Mouse (Mus musculus): ENCODE results near the gene Ap3d1.

The Ap3d1 gene

DNA sequence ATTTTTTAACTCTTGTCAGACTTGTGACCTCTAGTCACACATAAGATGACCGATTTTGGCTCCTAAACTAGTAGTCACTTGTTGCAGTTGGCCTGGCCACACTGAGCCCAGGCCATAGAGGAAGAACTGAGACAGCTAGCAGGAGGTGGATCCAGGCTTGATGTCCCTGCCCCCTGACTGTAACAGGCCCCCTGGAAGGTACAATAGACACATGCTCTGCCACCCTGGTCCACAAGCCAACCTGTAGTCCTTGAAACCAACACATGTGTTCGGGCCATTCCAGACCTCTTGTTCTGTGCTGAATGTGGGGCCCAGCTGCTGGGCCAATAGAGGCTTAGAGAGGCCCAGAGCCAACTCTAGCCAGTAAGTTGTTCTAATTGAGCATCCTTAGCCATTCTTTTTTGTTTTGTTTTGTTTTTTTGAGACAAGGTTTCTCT is 61.8 kb downstream of the Ap3d1 start:
- DNase-seq, result no peak

DNA sequence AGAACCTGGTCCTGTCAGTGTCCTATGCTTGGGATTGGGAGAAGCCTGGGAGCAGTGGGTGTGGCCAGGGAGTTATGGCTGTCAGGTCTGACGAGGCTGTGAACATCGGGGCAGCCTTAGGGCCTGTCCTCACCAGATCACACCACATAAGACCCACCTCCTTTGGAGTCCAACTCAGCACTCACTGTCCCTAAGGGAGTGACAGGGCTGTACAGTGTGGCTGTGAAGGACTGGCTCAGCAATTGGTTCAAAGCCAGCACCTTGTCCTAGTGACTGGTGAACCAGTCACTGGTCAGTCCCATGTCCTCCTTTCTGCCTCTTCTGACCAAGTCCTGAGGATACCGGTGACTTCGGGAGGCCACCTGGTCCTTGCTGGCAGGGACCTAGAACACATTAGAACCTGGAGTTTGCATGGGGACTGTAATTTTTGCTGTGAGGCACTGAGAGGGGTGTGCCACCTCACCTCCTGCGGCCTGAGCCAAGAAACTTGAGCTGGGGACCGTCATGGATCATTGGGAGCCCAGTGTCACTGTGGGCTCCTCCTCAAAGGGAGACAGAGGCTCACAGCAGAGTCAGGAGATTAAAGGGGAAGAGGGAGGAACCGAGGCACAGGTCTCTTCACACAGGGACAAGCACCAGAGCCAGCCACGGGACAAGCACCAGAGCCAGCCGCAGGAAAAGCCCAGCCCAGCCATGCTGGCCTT is 62.4 kb downstream of the Ap3d1 start:
- DNase-seq, result peak in 1 of 2 experiments; percentile 45

DNA sequence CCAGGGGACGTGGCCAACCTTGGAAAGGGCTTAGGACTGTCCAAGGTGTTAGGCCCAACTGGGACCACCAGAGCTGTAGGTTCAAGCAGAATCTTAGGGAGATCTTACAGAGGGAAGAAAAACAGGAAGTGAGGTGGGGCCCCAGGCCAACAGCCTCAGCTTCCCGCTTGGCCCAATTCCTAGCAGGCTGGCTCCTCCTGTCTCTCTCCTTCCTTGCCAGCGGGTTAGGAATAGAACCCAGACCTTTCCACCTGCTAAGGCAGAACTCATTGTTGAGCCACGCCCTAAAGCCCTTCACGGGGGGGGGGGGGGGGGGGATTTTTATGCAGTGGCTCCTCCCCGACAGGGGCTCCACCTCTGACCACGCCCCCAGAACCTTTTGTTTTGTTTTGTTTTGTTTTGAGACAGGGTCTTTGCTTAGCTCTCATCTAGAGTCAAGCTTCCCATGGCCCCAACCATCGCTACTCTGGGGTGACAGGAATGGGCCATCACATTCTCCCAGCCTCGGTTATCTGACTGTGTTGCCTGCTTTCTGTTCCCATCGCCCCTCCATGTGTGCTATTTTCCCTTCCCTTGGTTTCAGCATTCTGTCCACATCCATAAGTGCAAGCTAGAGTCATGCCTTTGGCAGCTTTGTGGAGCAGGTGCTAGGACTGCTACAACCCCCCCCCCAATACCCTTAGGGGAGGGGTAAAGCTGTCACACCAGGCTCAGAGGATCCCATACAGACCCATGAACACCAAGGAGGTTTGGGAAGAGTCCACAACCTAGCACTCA is 63.3 kb downstream of the Ap3d1 start:
- DNase-seq, result peak in 1 of 2 experiments; percentile 46

DNA sequence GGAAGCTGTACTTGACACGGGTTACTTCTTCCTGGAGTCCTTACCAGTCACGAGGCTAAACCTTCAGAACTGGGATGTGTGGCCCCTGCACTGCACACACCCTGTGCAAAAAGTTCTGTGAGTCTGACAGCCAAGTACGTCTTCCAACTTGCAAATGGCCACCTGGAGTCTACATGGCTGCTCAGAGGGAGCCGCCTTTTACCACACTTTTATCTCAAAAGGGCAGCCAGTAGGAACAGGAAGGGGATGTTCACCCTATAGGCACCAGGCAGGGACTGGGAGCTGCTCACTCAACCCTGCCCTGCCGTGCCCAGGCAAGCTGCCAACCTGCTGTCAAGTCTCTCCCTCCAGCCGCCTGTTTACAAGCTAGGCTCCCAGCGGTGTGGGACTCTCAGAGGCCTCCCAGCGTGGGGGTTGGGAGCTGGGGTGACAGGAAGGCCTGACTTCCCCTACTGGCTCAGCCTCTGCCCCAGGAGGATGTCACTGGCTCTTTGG is 64.1 kb downstream of the Ap3d1 start, which contains the start of gene Mknk2:
Gene Mknk2 (minus strand): TSS at position 171 of the 495 bp plus-strand sequence.
- peak; percentile 89 to 94 for DNase-seq

DNA sequence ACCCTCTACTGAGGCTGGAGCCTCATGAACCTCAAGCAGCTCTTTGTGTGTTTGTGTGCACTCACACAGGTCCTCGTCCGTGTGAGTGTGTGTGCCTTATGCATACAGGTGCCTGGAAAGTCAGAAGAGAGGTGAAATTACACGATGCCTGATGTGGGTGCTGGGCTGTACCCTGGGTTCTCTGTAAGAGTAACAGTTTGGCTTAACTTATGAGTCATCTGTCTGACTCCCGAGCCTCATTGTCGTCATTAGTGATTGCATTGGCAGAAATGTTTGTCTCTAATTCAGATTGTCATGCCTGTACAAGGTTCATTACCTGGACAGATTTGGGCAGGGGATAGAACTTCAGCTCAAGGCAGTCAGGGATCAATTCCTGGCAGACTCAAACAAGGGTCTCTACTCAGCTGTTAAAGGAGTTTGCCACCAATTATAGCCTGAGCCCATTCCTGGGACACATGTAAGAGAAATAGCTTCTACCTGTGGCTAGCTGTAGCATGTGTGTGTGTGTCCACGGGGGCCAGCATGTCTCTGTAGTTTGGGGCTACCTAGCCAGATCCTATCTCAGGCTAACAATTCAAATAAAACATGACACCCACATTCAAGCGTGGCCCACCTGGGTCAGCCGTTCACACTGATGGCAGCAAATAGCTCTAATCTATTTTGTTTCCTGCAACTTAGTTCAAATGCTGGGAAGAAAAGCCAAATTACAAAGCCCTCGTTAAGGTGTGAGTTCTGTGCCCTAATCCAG is 64.8 kb downstream of the Ap3d1 start:
- DNase-seq, result peak in 1 of 2 experiments; percentile 29

DNA sequence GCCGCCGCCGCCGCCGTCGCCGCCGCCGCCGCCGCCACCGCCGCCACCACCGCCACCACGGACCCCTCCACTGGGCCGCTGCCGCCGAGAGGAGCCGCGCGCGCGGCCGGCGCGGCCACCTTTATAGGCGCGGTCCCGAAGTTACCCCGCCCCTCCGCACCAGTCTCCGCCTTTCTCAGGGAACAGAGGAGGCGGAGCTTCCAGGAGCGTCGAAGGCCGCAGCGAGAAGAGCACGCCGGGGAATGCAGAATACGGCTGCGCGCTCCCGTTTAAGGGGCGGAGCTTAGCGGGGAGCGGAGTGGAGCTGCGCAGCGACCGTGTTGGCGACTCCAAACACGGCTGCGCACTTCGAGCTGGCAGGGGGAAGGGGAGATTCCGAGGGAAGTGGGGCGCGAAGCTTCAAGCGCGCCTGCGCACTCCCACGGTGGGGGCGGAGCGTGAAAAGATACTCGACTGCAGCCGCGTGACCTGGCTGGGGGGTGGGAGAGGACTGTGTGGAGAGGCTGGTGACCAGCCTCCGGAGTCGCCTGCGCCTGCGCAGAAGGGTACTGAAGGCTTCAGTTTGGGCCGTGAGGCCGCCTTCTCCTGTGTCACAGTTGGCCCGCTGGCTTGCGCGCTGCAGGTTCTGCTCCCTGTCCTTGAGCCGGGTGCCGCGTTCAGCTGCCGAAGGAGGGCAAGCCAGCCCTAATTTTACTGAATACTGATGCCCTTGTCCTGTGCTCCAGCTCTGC is 65.7 kb downstream of the Ap3d1 start:
- DNase-seq, result peak; percentile 99 to 100

DNA sequence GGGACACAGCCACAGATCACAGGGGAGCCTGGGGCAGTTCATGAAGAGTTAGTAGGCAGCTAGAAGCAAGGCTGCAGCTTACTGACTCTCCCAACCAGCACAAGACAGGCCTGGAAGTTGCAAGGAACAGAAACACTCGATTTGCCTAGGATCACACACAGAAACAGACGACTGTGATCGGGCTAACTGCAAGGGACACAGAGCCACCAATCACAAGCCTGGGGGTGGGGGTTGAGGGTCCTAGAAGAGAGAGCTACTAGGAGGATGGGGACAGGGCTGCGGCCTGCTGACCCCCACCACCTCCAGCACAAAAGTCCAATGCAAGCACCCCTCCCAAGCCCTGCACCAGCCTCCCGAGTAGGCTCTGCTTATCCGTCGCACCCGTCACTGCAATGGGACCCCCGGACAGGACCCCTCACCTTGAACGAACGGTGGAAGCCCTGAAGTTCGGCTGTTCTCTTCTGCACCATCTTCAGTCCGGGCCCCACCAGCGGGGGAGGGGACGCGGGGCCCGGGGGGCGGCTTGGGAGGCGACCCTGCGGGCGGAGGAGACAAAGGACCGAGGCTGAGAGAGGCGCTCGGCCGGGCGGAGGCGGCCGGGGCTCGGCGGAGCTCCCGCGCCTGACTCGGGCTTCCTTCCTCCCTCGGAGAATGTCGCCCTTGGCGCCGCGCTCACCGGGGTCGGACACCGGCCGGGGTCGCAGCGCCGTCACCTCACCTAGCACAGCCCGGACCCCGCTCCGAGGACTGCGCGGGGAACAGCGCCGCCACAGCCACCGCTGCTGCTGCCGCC is 66.5 kb downstream of the Ap3d1 start:
- no peak for DNase-seq

DNA sequence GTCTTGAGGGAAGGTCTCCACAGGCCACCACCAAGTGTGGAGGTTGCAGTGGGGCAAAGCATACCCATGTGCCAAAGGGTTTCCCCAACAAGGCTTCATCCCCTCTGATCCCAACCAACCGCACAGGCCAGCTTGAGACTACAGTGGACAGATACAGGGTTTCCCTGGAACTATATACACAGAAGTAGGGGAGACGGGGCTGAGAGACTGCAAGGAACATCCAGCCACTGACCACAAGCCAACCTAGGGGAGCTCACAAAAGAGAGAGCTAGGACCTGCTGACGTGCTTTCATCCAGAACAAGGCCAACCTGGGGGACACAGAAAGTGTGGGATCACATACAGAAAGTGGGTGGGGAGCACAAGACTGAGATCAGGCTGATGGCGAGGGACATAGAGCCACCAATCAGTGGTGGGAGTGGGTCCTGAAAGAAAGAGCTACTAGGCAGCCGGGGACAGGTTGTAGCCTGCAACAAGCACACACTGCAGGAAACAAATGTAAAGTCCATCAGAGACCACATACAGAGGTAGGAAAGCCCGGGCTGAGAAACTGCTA is 67.1 kb downstream of the Ap3d1 start:
- DNase-seq, result no peak

DNA sequence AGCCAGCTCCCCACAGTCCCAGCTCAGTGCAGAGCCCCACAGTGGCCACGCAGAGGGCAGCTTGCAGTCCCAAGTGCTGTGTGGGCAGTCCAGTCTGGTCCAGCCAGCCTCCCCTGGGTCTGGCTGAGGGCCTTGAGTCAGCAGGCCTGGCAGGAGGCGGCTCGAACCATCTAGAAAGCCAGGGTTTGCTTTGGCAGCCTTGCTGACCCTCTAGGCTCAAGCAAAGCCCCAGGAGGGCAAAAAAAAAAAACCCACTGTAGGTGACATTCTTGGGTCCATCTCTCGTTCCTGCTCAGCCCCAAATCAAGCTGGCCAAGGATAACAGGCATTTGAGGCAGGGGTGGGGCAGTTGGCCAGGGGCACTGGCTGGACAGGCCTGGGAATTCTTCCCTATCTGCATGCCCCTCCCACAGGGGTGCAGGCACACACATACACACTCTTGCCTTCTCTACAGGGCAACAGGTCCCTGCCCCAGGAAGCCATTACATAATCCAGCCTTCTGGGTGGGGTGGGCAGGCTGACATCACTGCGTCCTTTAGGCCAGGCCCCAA is 67.8 kb downstream of the Ap3d1 start:
- peak in 1 of 2 experiments; percentile 34 for DNase-seq

DNA sequence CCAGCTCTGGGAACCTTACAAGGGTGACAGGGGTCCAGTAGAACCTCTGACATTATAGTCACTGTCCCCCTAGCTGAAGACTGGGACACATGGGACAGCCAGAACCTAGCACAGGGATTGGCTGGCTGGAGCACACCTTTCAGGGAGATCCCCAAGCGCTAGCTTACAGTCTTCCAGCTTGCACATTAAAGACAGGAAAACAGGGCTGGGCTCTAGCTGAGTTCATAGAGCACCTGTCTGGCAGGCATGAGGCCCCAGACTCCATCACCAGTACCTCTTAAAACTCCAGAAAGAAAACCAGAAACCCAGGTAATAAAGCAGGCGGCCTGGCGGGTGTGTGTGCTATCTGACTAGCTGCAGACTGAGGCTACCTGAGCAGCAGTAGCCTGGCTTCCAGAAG is 68.4 kb downstream of the Ap3d1 start:
- no peak for DNase-seq

DNA sequence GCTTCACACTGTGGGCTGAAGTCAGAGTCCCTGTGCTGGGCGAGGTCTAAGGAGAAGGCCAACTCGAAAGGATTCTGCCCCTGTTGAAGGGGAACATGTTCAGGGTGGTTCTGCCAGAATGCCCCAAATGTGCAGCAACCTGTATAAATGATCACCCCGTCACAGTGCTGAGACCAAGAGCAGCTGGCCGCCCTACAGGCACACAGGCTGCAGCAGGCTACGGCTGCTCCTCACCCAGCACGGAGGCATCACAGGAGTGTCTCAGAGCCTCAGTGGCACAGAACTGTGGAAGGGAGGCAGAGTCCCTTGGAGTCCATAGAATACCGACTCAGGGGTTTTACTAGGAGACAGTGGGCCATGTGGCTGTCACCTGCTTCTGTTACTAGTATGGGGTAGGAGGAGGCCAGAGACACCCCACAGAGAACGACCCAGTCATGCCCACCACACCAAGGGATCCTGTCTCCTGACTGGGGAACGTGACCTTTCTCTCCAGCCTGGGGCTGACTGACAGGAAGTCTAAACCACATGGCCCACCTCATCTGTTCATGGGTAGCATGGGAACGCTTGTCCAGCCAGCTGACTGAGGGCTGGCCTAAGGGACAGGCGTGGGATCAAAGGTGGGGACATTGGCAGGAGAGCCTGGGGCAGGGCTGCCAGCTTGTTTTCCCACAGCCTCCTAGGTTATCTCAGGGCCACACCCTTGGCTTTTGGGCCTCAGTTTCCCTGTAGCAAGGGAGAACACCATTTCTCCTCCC is 70.0 kb downstream of the Ap3d1 start:
- peak in 1 of 2 experiments; percentile 28 for DNase-seq

DNA sequence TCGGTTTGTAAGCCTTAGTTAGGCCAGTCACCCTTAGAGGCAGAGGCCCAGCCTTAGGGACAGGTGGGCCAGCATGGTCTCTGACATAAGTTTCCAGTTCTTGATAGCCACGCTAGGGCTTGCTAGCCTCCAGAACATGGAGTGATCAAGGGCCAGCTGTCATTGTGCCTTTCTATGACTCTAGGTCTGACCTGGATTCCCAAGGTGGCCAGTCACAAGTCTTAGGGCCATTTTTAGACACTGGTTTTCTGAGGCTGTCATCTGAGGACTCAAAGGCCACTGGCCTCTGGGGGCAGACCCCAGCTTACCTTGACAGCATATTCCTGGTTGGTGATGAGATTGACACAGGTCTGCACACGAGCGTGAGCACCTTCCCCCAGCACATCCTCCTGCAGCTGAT is 70.8 kb downstream of the Ap3d1 start:
- DNase-seq, result no peak

DNA sequence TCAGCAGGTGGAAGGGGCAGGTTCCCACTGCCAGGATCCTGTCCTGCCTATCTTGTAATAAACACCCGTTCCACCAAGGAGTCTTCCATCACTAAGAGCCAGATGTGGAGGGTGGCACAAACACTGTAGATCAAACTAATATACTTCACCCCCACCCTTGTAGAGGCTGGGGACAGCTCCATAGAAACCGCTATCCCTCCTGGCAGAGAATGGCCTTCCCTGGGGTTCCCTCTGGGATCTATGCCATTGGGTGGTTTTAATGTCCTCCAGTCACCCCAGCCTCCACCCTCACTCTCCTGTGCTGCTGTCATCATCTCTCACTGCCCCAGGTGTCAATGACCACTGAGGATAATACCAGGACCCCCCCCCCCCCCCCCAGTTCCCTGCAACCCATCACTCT is 71.5 kb downstream of the Ap3d1 start:
- DNase-seq, result no peak

DNA sequence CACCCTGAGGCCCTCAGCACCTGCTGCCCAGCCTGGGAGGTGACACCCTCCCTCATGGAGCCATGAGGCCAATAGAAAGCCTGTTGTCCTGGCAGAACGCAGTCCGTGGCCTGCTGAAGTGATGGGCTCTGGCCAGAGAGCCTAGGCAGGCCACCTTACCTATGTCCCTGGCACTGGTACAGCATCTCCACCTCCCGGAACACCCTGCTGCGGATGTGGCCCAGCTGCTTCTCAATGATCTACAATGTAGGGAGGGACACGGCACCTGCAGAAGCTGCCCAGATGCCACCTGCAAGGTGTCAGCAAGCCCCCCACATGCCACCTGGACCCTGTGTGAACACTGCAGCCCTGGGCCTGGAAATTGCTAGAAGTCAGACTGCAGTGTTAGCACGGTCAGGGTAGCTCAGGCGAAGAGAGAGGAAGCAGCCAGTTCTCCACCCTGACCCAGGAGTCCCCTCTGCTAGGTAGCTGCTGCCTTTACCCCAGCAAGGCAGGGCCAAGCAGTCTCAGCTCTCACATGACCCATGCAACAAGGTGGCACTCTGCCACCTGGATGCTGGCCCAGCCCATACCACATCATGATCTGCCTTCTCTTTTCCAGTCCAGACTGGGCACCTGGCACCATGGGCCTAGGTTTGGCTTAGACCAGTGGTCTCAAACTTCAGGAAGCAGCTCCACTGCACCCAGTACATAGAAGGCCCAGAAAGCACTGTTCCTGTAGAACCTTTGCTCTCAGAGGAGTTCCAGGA is 72.2 kb downstream of the Ap3d1 start:
- DNase-seq, result no peak

DNA sequence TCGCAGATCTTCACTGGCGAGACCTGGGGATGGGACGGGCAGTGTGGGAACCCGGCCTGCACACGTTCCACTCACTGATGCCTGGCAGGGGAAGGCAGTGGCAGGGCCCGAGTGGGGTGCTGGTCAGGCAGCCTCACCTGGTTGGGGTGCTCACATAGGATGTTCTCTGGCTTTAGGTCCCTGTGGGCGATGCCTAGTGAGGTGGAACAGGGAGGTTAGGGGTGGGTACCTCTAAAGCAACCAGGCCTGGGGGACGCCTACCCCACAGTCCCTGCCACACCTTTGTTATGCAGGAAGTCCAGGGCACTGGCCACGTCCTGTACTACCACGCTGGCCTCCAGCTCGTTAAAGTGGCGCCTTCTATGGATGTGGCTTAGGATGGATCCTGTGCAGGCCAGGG is 73.0 kb downstream of the Ap3d1 start:
- no peak for DNase-seq

DNA sequence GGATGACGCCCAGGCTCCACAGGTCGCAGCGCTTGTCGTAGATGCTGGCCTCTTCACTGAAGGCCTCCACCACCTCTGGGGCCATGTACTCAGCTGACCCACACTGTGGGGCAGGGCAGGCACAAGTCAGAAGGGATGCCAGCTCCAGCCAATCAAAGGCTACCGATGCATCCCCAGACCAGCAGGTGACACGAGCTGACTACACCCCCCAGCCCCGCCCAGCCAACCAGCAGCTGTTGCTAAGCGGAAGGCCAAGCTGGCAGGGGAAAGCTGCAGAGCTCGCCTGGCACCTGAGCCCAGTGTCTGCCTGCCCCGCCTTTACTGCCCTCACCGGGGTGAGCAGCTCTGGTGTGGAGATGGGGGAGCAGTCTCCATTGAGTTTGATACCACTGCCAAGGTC is 73.5 kb downstream of the Ap3d1 start:
- DNase-seq, result peak in 1 of 2 experiments; percentile 39

DNA sequence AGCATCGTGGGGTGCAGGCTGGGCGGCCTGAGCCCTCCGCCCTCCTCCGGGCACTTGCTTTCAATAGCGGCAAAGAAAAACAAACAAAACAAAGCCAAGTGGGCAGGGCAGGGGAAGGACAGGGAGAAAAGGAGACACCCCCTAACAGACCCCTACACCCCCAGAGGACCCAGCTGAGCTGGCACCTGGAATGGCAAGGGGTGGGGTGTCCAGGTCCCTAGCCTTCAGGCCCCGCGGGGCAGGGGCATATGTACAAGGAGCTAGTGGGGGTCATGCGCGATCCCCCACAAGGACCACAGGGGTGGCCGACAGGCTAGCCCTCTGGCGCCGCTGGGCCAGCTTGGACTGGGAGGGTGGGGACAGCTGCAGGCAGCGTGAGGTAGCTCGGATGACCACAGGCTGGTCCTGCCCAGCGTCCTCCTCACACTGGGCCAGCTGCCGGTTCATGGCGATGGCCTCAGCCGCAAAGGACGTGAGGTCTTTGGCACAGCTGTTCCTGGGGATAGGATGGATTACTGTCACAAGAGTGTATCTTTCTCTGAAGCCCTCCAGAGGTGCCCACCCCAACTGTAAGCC is 75.1 kb downstream of the Ap3d1 start:
- DNase-seq, result no peak

DNA sequence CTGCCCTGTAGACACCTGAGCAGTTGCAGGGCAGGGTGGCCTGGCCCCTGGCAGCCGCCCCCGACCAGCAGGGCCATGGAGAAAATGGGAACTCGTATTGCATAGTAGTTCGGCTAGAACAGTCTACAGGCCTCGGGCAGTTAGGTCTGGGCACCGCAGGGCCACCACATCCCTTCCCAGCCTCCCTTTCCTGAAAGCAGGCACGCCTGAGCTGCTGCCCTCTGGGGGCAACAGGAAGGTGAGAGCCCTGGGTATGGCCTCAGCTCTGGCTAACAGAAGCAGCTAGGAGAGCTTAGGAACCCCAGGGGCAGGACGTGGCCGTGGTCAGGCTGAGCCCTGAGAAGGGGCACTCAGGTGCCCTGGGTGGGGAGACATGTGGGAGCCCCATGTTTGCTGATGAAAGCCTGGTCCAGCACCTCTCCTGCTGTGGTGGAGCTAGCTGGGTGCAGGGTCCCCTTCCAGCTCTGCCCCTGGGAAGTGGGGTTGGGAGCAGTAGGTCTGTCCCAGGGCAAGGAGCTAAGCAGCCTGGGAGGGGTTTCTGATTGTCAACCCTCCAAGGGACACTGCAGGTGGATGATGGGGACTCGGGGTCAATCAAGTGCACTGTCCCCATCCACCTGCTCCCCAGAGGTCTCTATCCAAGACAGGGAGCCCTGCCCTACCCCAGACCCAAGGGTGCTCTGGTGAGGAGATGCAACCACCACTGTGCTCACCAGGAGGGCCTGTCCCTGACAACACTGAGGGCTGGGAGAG is 75.9 kb downstream of the Ap3d1 start:
- no peak for DNase-seq

Measured in thymus, postnatal 36 days (tissue).